Mouse (Mus musculus): ENCODE results near the gene Phospho2. TPM values are rescaled to one million over a fixed set of nuclear protein-coding genes. Genes with fewer than 3 reads are reported as not detected.
A peak's percentile ranks its signal among the peaks of the same experiment; 100 is the strongest.

Phospho2 gene
- polyA plus RNA-seq, 1 experiment: 29.9 TPM

- TF ChIP-seq CTCF (IDR thresholded peaks at IDR 0.05; ENCODE audit: extremely low read depth, insufficient read depth, low read length) (0 out of 2 replicates have a peak, but pooled peaks have one; percentile 18), POLR2A (IDR thresholded peaks at IDR 0.05; ENCODE audit: extremely low read depth, insufficient read depth, low read length) (no peak)
- H3K4me3 ChIP-seq (ENCODE audit: insufficient read depth, low read length): no peak overlapping the region
- H3K4me1 ChIP-seq (ENCODE audit: control insufficient read depth, insufficient read depth, low read length): no peaks in the 10 kb centered on the region; the same call in 1 of the 2 replicates
- H3K27ac ChIP-seq (ENCODE audit: insufficient read depth, low read length): no peak overlapping the region
Measured at GRCm38 (mm10) chr2:69837996-69838395, 48.6 kb downstream of the Phospho2 start.

- H3K27ac ChIP-seq (ENCODE audit: insufficient read depth, low read length): no peak overlapping the region
- H3K4me3 ChIP-seq (ENCODE audit: insufficient read depth, low read length): no peak overlapping the region
- TF ChIP-seq CTCF (IDR thresholded peaks at IDR 0.05; ENCODE audit: extremely low read depth, insufficient read depth, low read length): no peak
- no peak for TF ChIP-seq POLR2A (IDR thresholded peaks at IDR 0.05; ENCODE audit: extremely low read depth, insufficient read depth, low read length)
- no peaks in the 10 kb centered on the region; the same call in 1 of the 2 replicates for H3K4me1 ChIP-seq (ENCODE audit: control insufficient read depth, insufficient read depth, low read length)
Measured at GRCm38 (mm10) chr2:69838707-69839106, 49.3 kb downstream of the Phospho2 start.

GRCm38 (mm10) chr2:69840261-69840660, 50.8 kb downstream of the Phospho2 start:
- H3K27ac ChIP-seq (ENCODE audit: insufficient read depth, low read length): no peak overlapping the region
- TF ChIP-seq POLR2A (IDR thresholded peaks at IDR 0.05; ENCODE audit: extremely low read depth, insufficient read depth, low read length): no peak
- TF ChIP-seq CTCF (IDR thresholded peaks at IDR 0.05; ENCODE audit: extremely low read depth, insufficient read depth, low read length): no peak
- H3K4me3 ChIP-seq (ENCODE audit: insufficient read depth, low read length): no peak overlapping the region
- H3K4me1 ChIP-seq (ENCODE audit: control insufficient read depth, insufficient read depth, low read length): no peaks in the 10 kb centered on the region; the same call in 1 of the 2 replicates

DNA sequence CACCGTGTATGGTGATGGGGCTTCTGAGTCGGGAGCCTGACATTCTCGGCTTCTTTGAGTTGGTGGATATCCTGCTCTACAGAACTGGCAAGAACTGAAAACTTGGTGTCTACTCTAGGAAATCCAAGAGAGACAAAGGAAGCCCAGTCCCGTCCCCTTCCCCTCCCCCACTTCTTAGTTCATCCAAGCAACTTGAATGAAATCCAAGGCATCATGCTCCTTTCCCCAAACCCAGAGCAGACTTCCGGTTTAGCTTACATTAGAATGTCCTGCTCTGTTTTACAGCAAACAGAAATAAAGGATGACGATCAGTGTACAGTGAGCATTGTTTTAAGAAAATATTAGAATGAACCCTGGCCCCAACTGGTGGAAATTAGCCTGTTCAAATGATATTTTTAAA, 59.8 kb downstream of the Phospho2 start:
- Histone ChIP-seq H3K4me1 (ENCODE audit: control insufficient read depth, insufficient read depth, low read length) (no peaks in the 10 kb centered on the region), H3K27ac (ENCODE audit: insufficient read depth, low read length) (no peak overlapping the region), H3K4me3 (ENCODE audit: insufficient read depth, low read length) (no peak overlapping the region)
- TF ChIP-seq POLR2A (IDR thresholded peaks at IDR 0.05; ENCODE audit: extremely low read depth, insufficient read depth, low read length): no peak
- no peak for TF ChIP-seq CTCF (IDR thresholded peaks at IDR 0.05; ENCODE audit: extremely low read depth, insufficient read depth, low read length)

Other genes starting within 250 kb of the Phospho2 start
- 0.04 and 0.10 TPM in 2 replicates for gene Lrp2, start 203.6 kb upstream of the Phospho2 start, polyA plus RNA-seq (2012; rRNA removed)
- gene Bbs5, start 142.5 kb upstream of the Phospho2 start, polyA plus RNA-seq (2012; rRNA removed): 28.1 and 36.4 TPM in 2 replicates
- gene Klhl41, start 119.5 kb upstream of the Phospho2 start, polyA plus RNA-seq (2012; rRNA removed): 0.32 and 0.46 TPM in 2 replicates
- 11.4 and 12.2 TPM in 2 replicates for gene Fastkd1, start 76.1 kb upstream of the Phospho2 start, polyA plus RNA-seq (2012; rRNA removed)
- gene Ppig, start 67.1 kb upstream of the Phospho2 start, polyA plus RNA-seq (2012; rRNA removed): 23.0 and 23.3 TPM in 2 replicates
- gene Ccdc173, start within 50 bp of the Phospho2 start, polyA plus RNA-seq (2012; rRNA removed): 3.7 TPM in 2 replicates
- 34.7 and 38.1 TPM in 2 replicates for gene Klhl23, start 32.3 kb downstream of the Phospho2 start, polyA plus RNA-seq (2012; rRNA removed)
- gene Ssb, start 71.9 kb downstream of the Phospho2 start, polyA plus RNA-seq (2012; rRNA removed): 80.3 and 88.7 TPM in 2 replicates
- 12.7 and 13.6 TPM in 2 replicates for gene Mettl5, start 96.0 kb downstream of the Phospho2 start, polyA plus RNA-seq (2012; rRNA removed)
- 75.8 and 77.6 TPM in 2 replicates for gene Ubr3, start 107.6 kb downstream of the Phospho2 start, polyA plus RNA-seq (2012; rRNA removed)
- gene Myo3b, start 249.5 kb downstream of the Phospho2 start, polyA plus RNA-seq (2012; rRNA removed): 0.17 and 0.44 TPM in 2 replicates

Data from cortical plate, adult 2 months (tissue).